Mouse (Mus musculus): Measurements from ENCODE around the gene Olfr1217.

GRCm38 (mm10) chr2:88980181-88980580 is 51.7 kb downstream of the Olfr1217 start, which contains the start of gene Gm13762:
- TF ChIP-seq CTCF (IDR thresholded peaks at IDR 0.05; ENCODE audit: low read depth) (no peak), EP300 (optimal IDR thresholded peaks at IDR 0.05) (no peak)
